ENCODE assay signal across 10 mouse cellular contexts in genomic region chr2:102117402-102117760, GRCm38 (mm10).
A peak's percentile ranks its signal among the peaks of the same experiment; 100 is the strongest.
DNase-seq lines count a peak whose midpoint lies in the region; ATAC-seq and TF ChIP-seq lines count a peak whose summit lies in the region.
"Had no signal": no experiment of that assay in that cellular context is flagged by ENCODE, and none has a peak within 500 bp of the region (broad histone marks: within the 10 kb centered on the region; RNA-seq: fewer than 3 reads in every experiment).

No protein-coding gene starts in this region.

- H3K4me3 ChIP-seq in lung, embryonic 16.5 days (ENCODE audit: low read length), result no peak overlapping the region
- no peak overlapping the region for H3K4me3 ChIP-seq in forebrain, postnatal 0 days (ENCODE audit: low read depth, low read length)
- no peak overlapping the region for H3K4me3 ChIP-seq in stomach, embryonic 16.5 days (replicated peaks; ENCODE audit: low read length)

- no peak for ATAC-seq in lung, embryonic 16.5 days (ENCODE audit: low read depth)
- ATAC-seq in forebrain, postnatal 0 days, result 0 out of 2 replicates have a peak, but pooled peaks have one; percentile 12
- no peak for ATAC-seq in stomach, embryonic 16.5 days (ENCODE audit: insufficient read depth, low FRiP score)
- no peak for ATAC-seq in megakaryocyte progenitor cell, adult 5-6 weeks (replicated peaks; ENCODE audit: poor library complexity)

- no peaks in the 10 kb centered on the region for H3K36me3 ChIP-seq in lung, embryonic 16.5 days (ENCODE audit: control insufficient read depth, insufficient read depth, low read length)
- H3K36me3 ChIP-seq in forebrain, postnatal 0 days (ENCODE audit: insufficient read depth), result no peaks in the 10 kb centered on the region
- H3K36me3 ChIP-seq in stomach, embryonic 16.5 days (ENCODE audit: control insufficient read depth, insufficient read depth, low read length), result no peaks in the 10 kb centered on the region

- peak; percentile 56 for DNase-seq in cerebellum, adult 9-11 months
- no peak for DNase-seq in cerebellum, adult 8-10 months
- no peak for DNase-seq in lung, postnatal 4 days
- DNase-seq in forebrain, postnatal 0 days, result no peak
- DNase-seq in frontal cortex, postnatal 36 days (ENCODE audit: low spot score in 2 of 2), result no peak
- DNase-seq: heart, adult 11 months; kidney, adult 9 months had no signal

- peaks cover 52% of the 10 kb centered on the region for H3K4me1 ChIP-seq in lung, embryonic 16.5 days (replicated peaks; ENCODE audit: control insufficient read depth, insufficient read depth, low read length)
- H3K4me1 ChIP-seq in forebrain, postnatal 0 days (ENCODE audit: insufficient read depth), result peaks cover 16% of the 10 kb centered on the region; the same call in 1 of the 2 replicates
- H3K4me1 ChIP-seq in stomach, embryonic 16.5 days (ENCODE audit: control insufficient read depth, insufficient read depth, low read length), result peaks cover 56% of the 10 kb centered on the region

- WGBS in lung, embryonic 16.5 days, result 33% methylated on average over 6 of the region's 6 CpGs
- 39% methylated on average over 6 of the region's 6 CpGs for WGBS in forebrain, postnatal 0 days
- 52% methylated on average over 6 of the region's 6 CpGs for WGBS in stomach, embryonic 16.5 days

- H3K27ac ChIP-seq in lung, embryonic 16.5 days (ENCODE audit: low read length), result peak overlapping the region; percentile 85
- H3K27ac ChIP-seq in forebrain, postnatal 0 days (ENCODE audit: low read depth, low read length), result no peak overlapping the region
- H3K27ac ChIP-seq in stomach, embryonic 16.5 days (ENCODE audit: low read length), result peak overlapping the region; percentile 61

- no peak for TF ChIP-seq CTCF in forebrain, postnatal 0 days (IDR thresholded peaks at IDR 0.05; ENCODE audit: low read depth)

- no peaks in the 10 kb centered on the region for H3K9me3 ChIP-seq in lung, embryonic 16.5 days (ENCODE audit: control insufficient read depth, low read length)
- H3K9me3 ChIP-seq in forebrain, postnatal 0 days (ENCODE audit: low read length), result no peaks in the 10 kb centered on the region
- H3K9me3 ChIP-seq in stomach, embryonic 16.5 days (replicated peaks; ENCODE audit: control insufficient read depth, low read length), result no peaks in the 10 kb centered on the region

- no peak overlapping the region for H3K4me2 ChIP-seq in lung, embryonic 16.5 days (ENCODE audit: low read depth, low read length)
- no peak overlapping the region for H3K4me2 ChIP-seq in forebrain, postnatal 0 days (ENCODE audit: low read depth)
- no peak overlapping the region for H3K4me2 ChIP-seq in stomach, embryonic 16.5 days (ENCODE audit: low read depth, low read length)

- no peak overlapping the region for H3K9ac ChIP-seq in lung, embryonic 16.5 days (ENCODE audit: low read length)
- no peak overlapping the region for H3K9ac ChIP-seq in forebrain, postnatal 0 days
- H3K9ac ChIP-seq in stomach, embryonic 16.5 days (ENCODE audit: low read length), result no peak overlapping the region

- no peaks in the 10 kb centered on the region for H3K27me3 ChIP-seq in lung, embryonic 16.5 days (ENCODE audit: control insufficient read depth, insufficient read depth, low read depth, low read length)
- H3K27me3 ChIP-seq in forebrain, postnatal 0 days (ENCODE audit: insufficient read depth, low read length), result no peaks in the 10 kb centered on the region
- H3K27me3 ChIP-seq in stomach, embryonic 16.5 days (ENCODE audit: control insufficient read depth, insufficient read depth, low read length), result no peaks in the 10 kb centered on the region
